Mouse (Mus musculus) cortical plate, adult 2 months (tissue): ENCODE data around the gene Igsf9.

ENCODE experiments used
- CTCF ChIP-seq: fragments of 200-500 bp; IDR thresholded peaks from 2 replicates; pipeline ENCODE4 v1.5.1; 2011; ENCODE audit warnings: mild to moderate bottlenecking, control low read depth, low read length; ENCODE audit not compliant: insufficient read depth; ENCODE audit errors: extremely low read depth
- POLR2A ChIP-seq: fragments of 200-500 bp; IDR thresholded peaks from 2 replicates; pipeline ENCODE4 v1.6.1; 2011; ENCODE audit warnings: mild to moderate bottlenecking, low read length, control low read depth; ENCODE audit not compliant: insufficient read depth; ENCODE audit errors: extremely low read depth

- TF ChIP-seq CTCF (no peak), POLR2A (no peak)
Observed at GRCm38 (mm10) chr1:172433012-172433850, 48.4 kb upstream of the Igsf9 start.
